21 mouse cellular contexts compared by ENCODE assay signal in genomic region chr7:121571292-121571691, GRCm38 (mm10).
DNase-seq lines count a peak whose midpoint lies in the region; ATAC-seq lines count a peak whose summit lies in the region.
"Had no signal": no experiment of that assay in that cellular context is flagged by ENCODE, and none has a peak within 500 bp of the region (broad histone marks: within the 10 kb centered on the region; RNA-seq: fewer than 3 reads in every experiment).

No protein-coding gene starts in this region.

- 56% methylated on average over 4 of the region's 4 CpGs for WGBS in forebrain, embryonic 15.5 days
- 69% methylated on average over 4 of the region's 4 CpGs for WGBS in forebrain, embryonic 11.5 days
- WGBS in hindbrain, embryonic 11.5 days, result 83% methylated on average over 4 of the region's 4 CpGs

- no peaks in the 10 kb centered on the region for H3K9me3 ChIP-seq in forebrain, embryonic 15.5 days
- H3K9me3 ChIP-seq in forebrain, embryonic 11.5 days (ENCODE audit: control insufficient read depth, low read length), result no peaks in the 10 kb centered on the region
- H3K9me3 ChIP-seq in hindbrain, embryonic 11.5 days (ENCODE audit: control insufficient read depth, low read length), result no peaks in the 10 kb centered on the region
- H3K9me3 ChIP-seq: embryonic facial prominence, embryonic 10.5 days; kidney, embryonic 15.5 days; limb, embryonic 13.5 days; liver, embryonic 13.5 days; midbrain, embryonic 12.5 days had no signal

- H3K27ac ChIP-seq in forebrain, embryonic 15.5 days (replicated peaks), result peak overlapping the region; percentile 38
- no peak overlapping the region; the same call in 1 of the 2 replicates for H3K27ac ChIP-seq in forebrain, embryonic 11.5 days (ENCODE audit: low read depth, low read length)
- H3K27ac ChIP-seq in hindbrain, embryonic 11.5 days (ENCODE audit: low read depth, low read length), result no peak overlapping the region
- H3K27ac ChIP-seq: embryonic facial prominence, embryonic 10.5 days; gastrocnemius, adult 2 months; kidney, embryonic 15.5 days; limb, embryonic 13.5 days; liver, embryonic 13.5 days; midbrain, embryonic 12.5 days; stomach, postnatal 0 days had no signal

- H3K36me3 ChIP-seq in forebrain, embryonic 15.5 days, result no peaks in the 10 kb centered on the region
- H3K36me3 ChIP-seq in forebrain, embryonic 11.5 days (ENCODE audit: control insufficient read depth, insufficient read depth, low read length), result no peaks in the 10 kb centered on the region
- H3K36me3 ChIP-seq in hindbrain, embryonic 11.5 days (ENCODE audit: control insufficient read depth, insufficient read depth, low read length), result no peaks in the 10 kb centered on the region
- H3K36me3 ChIP-seq: embryonic facial prominence, embryonic 10.5 days; kidney, embryonic 15.5 days; limb, embryonic 13.5 days; liver, embryonic 13.5 days; midbrain, embryonic 12.5 days had no signal

- H3K4me3 ChIP-seq in forebrain, embryonic 15.5 days, result no peak overlapping the region
- no peak overlapping the region for H3K4me3 ChIP-seq in forebrain, embryonic 11.5 days (ENCODE audit: low read depth, low read length)
- no peak overlapping the region for H3K4me3 ChIP-seq in hindbrain, embryonic 11.5 days (ENCODE audit: low read depth, low read length)
- H3K4me3 ChIP-seq: embryonic facial prominence, embryonic 10.5 days; gastrocnemius, adult 2 months; kidney, embryonic 15.5 days; limb, embryonic 13.5 days; liver, embryonic 13.5 days; midbrain, embryonic 12.5 days had no signal

- no peaks in the 10 kb centered on the region for H3K27me3 ChIP-seq in forebrain, embryonic 15.5 days
- no peaks in the 10 kb centered on the region for H3K27me3 ChIP-seq in forebrain, embryonic 11.5 days (ENCODE audit: control insufficient read depth, insufficient read depth, low read length)
- H3K27me3 ChIP-seq in hindbrain, embryonic 11.5 days (ENCODE audit: control insufficient read depth, insufficient read depth, low read length), result no peaks in the 10 kb centered on the region
- H3K27me3 ChIP-seq: kidney, embryonic 15.5 days; limb, embryonic 13.5 days; liver, embryonic 13.5 days had no signal

- ATAC-seq in forebrain, embryonic 15.5 days (replicated peaks), result peak; percentile 58
- ATAC-seq in forebrain, embryonic 11.5 days (replicated peaks; ENCODE audit: low FRiP score), result no peak
- peak; percentile 27; the same call in 1 of the 2 replicates for ATAC-seq in hindbrain, embryonic 11.5 days (ENCODE audit: low FRiP score)
- no peak for ATAC-seq in activated CD4-positive, CD25-positive, alpha-beta regulatory T cell, adult 4 months
- ATAC-seq: CD4-positive, CD25-positive, alpha-beta regulatory T cell, adult 4 months had no signal

- no peak overlapping the region for H3K4me2 ChIP-seq in forebrain, embryonic 15.5 days (replicated peaks)
- no peak overlapping the region for H3K4me2 ChIP-seq in forebrain, embryonic 11.5 days (ENCODE audit: low read depth, low read length, severe bottlenecking)
- H3K4me2 ChIP-seq in hindbrain, embryonic 11.5 days (replicated peaks; ENCODE audit: low read depth, low read length), result no peak overlapping the region
- H3K4me2 ChIP-seq: kidney, embryonic 15.5 days; limb, embryonic 13.5 days; liver, embryonic 13.5 days; midbrain, embryonic 12.5 days had no signal

- intact Hi-C loops in left cerebral cortex, postnatal 25 days (cut with DNase I), result no loop called here

- H3K4me1 ChIP-seq in forebrain, embryonic 15.5 days, result peaks cover 18% of the 10 kb centered on the region
- H3K4me1 ChIP-seq in forebrain, embryonic 11.5 days (replicated peaks; ENCODE audit: control insufficient read depth, insufficient read depth, low read length), result no peaks in the 10 kb centered on the region
- no peaks in the 10 kb centered on the region for H3K4me1 ChIP-seq in hindbrain, embryonic 11.5 days (replicated peaks; ENCODE audit: control insufficient read depth, insufficient read depth, low read length)
- H3K4me1 ChIP-seq: embryonic facial prominence, embryonic 10.5 days; kidney, embryonic 15.5 days; limb, embryonic 13.5 days; liver, embryonic 13.5 days had no signal

- DNase-seq in forebrain, embryonic 11.5 days (ENCODE audit: low spot score), result no peak
- peak; percentile 21 to 64 for DNase-seq in left cerebral cortex, postnatal 25 days (ENCODE audit: low spot score in 2 of 2)
- DNase-seq in left cerebral cortex, adult 18-20 months (ENCODE audit: low spot score in 2 of 2), result no peak
- DNase-seq in hindbrain, embryonic 11.5 days (ENCODE audit: low spot score), result peak; percentile 11
- DNase-seq in retina, embryonic 14.5 days (ENCODE audit: low spot score), result peak; percentile 58
- DNase-seq: adrenal gland, postnatal 25 days; cerebellum, adult 9-11 months; gastrocnemius, adult 2 months; kidney, adult 11 months; kidney, postnatal 36 days; liver, embryonic 13.5 days; lung, adult 2 months; lung, postnatal 14 days had no signal

- no peak overlapping the region for H3K9ac ChIP-seq in forebrain, embryonic 15.5 days (replicated peaks)
- no peak overlapping the region for H3K9ac ChIP-seq in forebrain, embryonic 11.5 days (ENCODE audit: low read length)
- H3K9ac ChIP-seq in hindbrain, embryonic 11.5 days (ENCODE audit: low read depth, low read length), result no peak overlapping the region
- H3K9ac ChIP-seq: kidney, embryonic 15.5 days; limb, embryonic 13.5 days; liver, embryonic 13.5 days; midbrain, embryonic 12.5 days had no signal

Comparison
In these comparisons a context has a peak if more than half of its experiments do, and no peak if none do; other contexts are left out.
1. ATAC-seq: peak in forebrain, embryonic 15.5 days (single experiment) and hindbrain, embryonic 11.5 days (single experiment); none in forebrain, embryonic 11.5 days (single experiment) and activated CD4-positive, CD25-positive, alpha-beta regulatory T cell, adult 4 months (single experiment).
2. DNase-seq: peak in left cerebral cortex, postnatal 25 days (2 of 2), hindbrain, embryonic 11.5 days (single experiment) and retina, embryonic 14.5 days (single experiment); none in forebrain, embryonic 11.5 days (single experiment) and left cerebral cortex, adult 18-20 months (0 of 2).